Mouse (Mus musculus) myocyte (in vitro differentiated cells): ENCODE data around the gene Xrcc1. TPM values are rescaled to one million over a fixed set of nuclear protein-coding genes. Genes with fewer than 3 reads are reported as not detected.

Experiments
- H3K27me3 ChIP-seq: one replicate; pipeline ENCODE4 v1.6.1; 2011; ENCODE audit not compliant: control insufficient read depth, insufficient read depth, insufficient read length
- H3K36me3 ChIP-seq: one replicate; pipeline ENCODE4 v1.6.1; 2011; ENCODE audit not compliant: control insufficient read depth, insufficient read depth
- H3K4me2 ChIP-seq: one replicate; pipeline ENCODE4 v1.6.1; 2011; ENCODE audit warnings: low read depth, control low read depth
- H3K4me3 ChIP-seq: one replicate; pipeline ENCODE4 v1.5.1; 2011; ENCODE audit warnings: mild to moderate bottlenecking, control low read depth, moderate library complexity
- H3K79me2 ChIP-seq: one replicate; pipeline ENCODE4 v1.6.1; 2011; ENCODE audit not compliant: control insufficient read depth, insufficient read depth
- H3ac ChIP-seq: one replicate; pipeline ENCODE4 v1.6.1; 2011; ENCODE audit not compliant: control insufficient read depth, insufficient read length
- E2F4 ChIP-seq: IDR thresholded peaks from one replicate; pipeline ENCODE4 v1.6.1; 2011; ENCODE audit warnings: mild to moderate bottlenecking, control low read depth, moderate library complexity; ENCODE audit not compliant: insufficient read depth
- MAX ChIP-seq: IDR thresholded peaks from one replicate; pipeline ENCODE4 v1.6.1; 2011; ENCODE audit warnings: low read depth, mild to moderate bottlenecking, control low read depth
- MYOD1 ChIP-seq, 3 experiments: IDR thresholded peaks; one replicate each; pipeline ENCODE4 v1.6.1; 2011; ENCODE audit warnings: control low read depth in 2 of 3, low read depth in 2 of 3, mild to moderate bottlenecking in 2 of 3, moderate library complexity in 1 of 3; ENCODE audit not compliant: insufficient read length in 2 of 3, control insufficient read depth in 1 of 3
- MYOG ChIP-seq, 3 experiments: IDR thresholded peaks; one replicate each; pipeline ENCODE4 v1.6.1; 2011; ENCODE audit warnings: control low read depth in 2 of 3, low read depth in 2 of 3, mild to moderate bottlenecking in 2 of 3; ENCODE audit not compliant: insufficient read length in 2 of 3, control insufficient read depth in 1 of 3, insufficient read depth in 1 of 3
- POLR2A ChIP-seq: IDR thresholded peaks from one replicate; pipeline ENCODE4 v1.6.1; 2011; ENCODE audit warnings: low read depth, mild to moderate bottlenecking, control low read depth, moderate library complexity; ENCODE audit not compliant: insufficient read length
- POLR2AphosphoS2 ChIP-seq: IDR thresholded peaks from one replicate; pipeline ENCODE4 v1.6.1; 2011; ENCODE audit warnings: low read depth, control low read depth; ENCODE audit not compliant: insufficient read length
- REST ChIP-seq: IDR thresholded peaks from one replicate; pipeline ENCODE4 v1.6.1; 2011; ENCODE audit warnings: mild to moderate bottlenecking, control low read depth, moderate library complexity; ENCODE audit not compliant: insufficient read depth, insufficient read length
- SRF ChIP-seq: IDR thresholded peaks from one replicate; pipeline ENCODE4 v1.6.1; 2011; ENCODE audit warnings: low read depth; ENCODE audit not compliant: control insufficient read depth, insufficient read length
- TCF12 ChIP-seq: IDR thresholded peaks from one replicate; pipeline ENCODE4 v1.6.1; 2011; ENCODE audit warnings: mild to moderate bottlenecking, control low read depth; ENCODE audit not compliant: poor library complexity, insufficient read depth, severe bottlenecking
- TCF3 ChIP-seq: IDR thresholded peaks from one replicate; pipeline ENCODE4 v1.6.1; 2011; ENCODE audit warnings: low read depth, control low read depth; ENCODE audit not compliant: insufficient read length
- USF1 ChIP-seq: IDR thresholded peaks from one replicate; pipeline ENCODE4 v1.6.1; 2011; ENCODE audit warnings: low read depth, mild to moderate bottlenecking, control low read depth, moderate library complexity
- polyA plus RNA-seq: library from polyadenylated mRNA; unstranded; fragments of >200 nt; fragmentation: generic; extraction: Trizol; gene quantifications from one replicate; pipeline ENCODE4 v1.2.1, GENCODE M21; 2012; ENCODE audit warnings: missing spikeins

Xrcc1 gene
- 32.7 TPM for polyA plus RNA-seq

DNA sequence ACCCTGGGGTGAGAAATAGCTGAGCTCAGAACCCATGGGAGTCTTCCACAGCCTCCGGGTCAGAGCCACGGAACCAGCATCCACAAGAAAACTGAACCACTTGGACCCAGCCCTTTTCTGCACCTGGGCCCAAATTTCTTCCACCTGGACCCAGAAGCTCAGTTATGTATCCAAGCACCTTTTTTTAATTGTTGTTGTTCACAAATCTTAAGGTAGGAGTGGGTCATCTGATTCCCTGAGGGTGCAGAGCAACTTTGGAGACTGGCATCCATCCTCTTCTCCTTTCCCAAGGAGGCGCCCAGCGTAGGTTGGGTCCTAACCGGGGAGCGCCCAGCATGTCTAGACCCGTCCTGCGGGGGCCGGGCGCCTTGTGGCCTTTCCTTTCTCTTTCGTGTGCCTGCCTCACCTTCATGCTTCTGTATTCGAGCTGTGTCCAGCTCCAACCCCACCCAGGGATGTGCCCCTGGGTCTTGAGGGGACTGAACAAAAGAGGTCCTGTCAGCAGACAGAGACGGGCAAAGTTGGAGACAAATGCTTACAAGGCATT lies at the start of gene Xrcc1, which contains the start of gene Pinlyp:
TSS of gene Xrcc1 (plus strand) at position 222 of the 547 bp plus-strand sequence.
TSS of gene Pinlyp (minus strand) at position 51 of the 547 bp plus-strand sequence.
- no peak for TF ChIP-seq REST
- TF ChIP-seq MYOD1 (IDR thresholded peaks at IDR 0.05; ENCODE audit: control insufficient read depth in 1 of 3, insufficient read length in 2 of 3, low read depth in 2 of 3): no peak
- no peak for TF ChIP-seq MYOG (IDR thresholded peaks at IDR 0.05; ENCODE audit: control insufficient read depth in 1 of 3, insufficient read depth in 1 of 3, insufficient read length in 2 of 3, low read depth in 2 of 3)
- TF ChIP-seq TCF12: no peak
- TF ChIP-seq POLR2AphosphoS2: no peak
- no peak for TF ChIP-seq POLR2A
- TF ChIP-seq E2F4: no peak
- TF ChIP-seq SRF: no peak
- TF ChIP-seq TCF3: no peak
- TF ChIP-seq USF1: no peak
- no peak for TF ChIP-seq MAX
- peak within 1 kb of the TSS; percentile 51 for H3K4me3 ChIP-seq
- peaks cover 7% of the 10 kb centered on the region for H3K79me2 ChIP-seq
- peak within 1 kb of the TSS; percentile 84 for H3K4me2 ChIP-seq
- peak within 1 kb of the TSS; percentile 11 for H3ac ChIP-seq
- no peaks in the 10 kb centered on the region for H3K36me3 ChIP-seq
- no peaks in the 10 kb centered on the region for H3K27me3 ChIP-seq

GRCm38 (mm10) chr7:24499856-24500577 lies 46.1 kb upstream of the Xrcc1 start:
- no peak overlapping the region for H3K4me2 ChIP-seq
- H3K4me3 ChIP-seq: no peak overlapping the region
- no peaks in the 10 kb centered on the region for H3K27me3 ChIP-seq

GRCm38 (mm10) chr7:24500929-24501328 lies 45.2 kb upstream of the Xrcc1 start:
- H3ac ChIP-seq: no peak overlapping the region
- H3K4me3 ChIP-seq: no peak overlapping the region
- no peaks in the 10 kb centered on the region for H3K27me3 ChIP-seq
- TF ChIP-seq TCF12 (no peak), MYOG (IDR thresholded peaks at IDR 0.05; ENCODE audit: control insufficient read depth in 1 of 3, insufficient read depth in 1 of 3, insufficient read length in 2 of 3, low read depth in 2 of 3) (no peak)
- no peak overlapping the region for H3K4me2 ChIP-seq
- H3K36me3 ChIP-seq: no peaks in the 10 kb centered on the region
- peaks cover 1% of the 10 kb centered on the region for H3K79me2 ChIP-seq

More at GRCm38 (mm10) chr7:24499856-24500577, 46.1 kb upstream of the Xrcc1 start:
- no peak overlapping the region for H3ac ChIP-seq
- H3K79me2 ChIP-seq: no peaks in the 10 kb centered on the region
- H3K36me3 ChIP-seq: no peaks in the 10 kb centered on the region
- TF ChIP-seq MAX (no peak), USF1 (no peak), TCF12 (no peak), POLR2A (peak; percentile 9), SRF (no peak)

DNA sequence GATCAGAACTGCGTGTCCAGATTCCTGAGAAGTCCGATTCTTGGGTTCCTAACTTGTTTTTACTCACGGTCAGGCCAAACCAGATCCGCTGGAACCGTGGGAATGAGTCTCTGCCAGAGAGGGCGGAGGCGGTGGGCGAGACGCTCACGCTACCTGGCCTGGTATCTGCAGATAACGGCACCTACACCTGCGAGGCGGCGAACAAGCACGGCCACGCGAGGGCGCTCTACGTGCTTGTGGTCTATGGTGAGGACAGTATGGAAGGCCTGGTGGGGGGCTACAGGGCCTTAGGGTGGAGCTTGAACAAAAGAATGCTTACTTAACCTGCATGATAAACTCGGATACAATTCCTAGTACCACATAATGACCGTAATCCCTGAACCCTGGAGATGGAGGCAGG lies 44.6 kb upstream of the Xrcc1 start:
- no peaks in the 10 kb centered on the region for H3K27me3 ChIP-seq
- no peaks in the 10 kb centered on the region for H3K36me3 ChIP-seq
- no peak for TF ChIP-seq E2F4
- TF ChIP-seq TCF12: no peak
- no peak for TF ChIP-seq SRF
- no peak for TF ChIP-seq MAX
- no peak overlapping the region for H3K4me3 ChIP-seq
- H3K4me2 ChIP-seq: no peak overlapping the region
- no peak overlapping the region for H3ac ChIP-seq
- peaks cover 5% of the 10 kb centered on the region for H3K79me2 ChIP-seq

DNA sequence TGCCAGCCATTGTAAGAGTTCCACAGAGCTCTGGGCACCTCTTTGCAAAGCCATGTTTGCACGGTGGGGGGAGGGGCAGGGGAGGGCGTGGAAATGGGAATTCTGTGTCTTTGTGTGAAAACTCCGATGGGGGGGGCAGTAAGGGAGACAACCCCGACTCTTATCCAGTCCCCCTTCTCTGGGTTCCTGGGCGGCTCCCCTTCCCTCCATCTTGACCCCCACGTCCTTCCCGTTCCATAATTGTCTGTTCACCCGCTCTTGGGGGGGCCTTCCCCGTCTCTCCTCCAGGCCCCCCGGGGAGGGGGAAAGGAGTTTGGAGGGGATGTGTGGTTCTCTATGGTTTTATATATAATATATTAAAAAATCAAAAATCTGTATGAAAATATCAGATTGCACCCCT lies 42.1 kb upstream of the Xrcc1 start:
- Histone ChIP-seq H3K4me3 (no peak overlapping the region), H3K79me2 (peaks cover 19% of the 10 kb centered on the region), H3ac (no peak overlapping the region), H3K36me3 (no peaks in the 10 kb centered on the region), H3K4me2 (no peak overlapping the region), H3K27me3 (no peaks in the 10 kb centered on the region)
- no peak for TF ChIP-seq E2F4
- TF ChIP-seq USF1: no peak
- no peak for TF ChIP-seq TCF3
- TF ChIP-seq POLR2AphosphoS2: peak; percentile 51
